Mouse (Mus musculus): ENCODE data around the gene Olfr702.

DNA sequence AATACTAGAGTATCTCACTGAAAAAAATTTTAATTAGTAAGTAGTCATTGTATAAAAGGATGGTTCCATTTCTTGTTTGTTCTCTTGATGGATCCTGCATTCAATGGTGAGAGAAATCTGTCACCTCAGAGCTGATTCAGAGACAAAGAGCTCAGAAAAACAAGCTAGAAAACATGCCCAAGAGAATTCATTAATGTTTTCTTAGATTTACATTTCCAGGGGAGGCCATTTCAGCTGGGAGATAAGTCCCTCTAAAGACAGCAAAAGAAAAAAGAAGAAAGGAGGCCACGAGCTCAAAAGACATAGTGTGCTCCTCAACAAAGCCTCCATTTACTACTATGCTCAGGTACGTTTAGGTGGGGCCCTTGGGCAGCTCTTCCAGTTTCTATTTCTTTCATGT is 9.4 kb upstream of the Olfr702 start, which contains the start of gene Olfr703:
- TF ChIP-seq CTCF (IDR thresholded peaks at IDR 0.05) (no peak), POLR2A (IDR thresholded peaks at IDR 0.05; ENCODE audit: insufficient read depth, low read depth, low read length) (no peak), EP300 (IDR thresholded peaks at IDR 0.05; ENCODE audit: insufficient read depth, low read depth, low read length) (no peak)

Data from heart, adult 2 months (tissue).